Mouse (Mus musculus): ENCODE measurements around the gene Unc5c.
A peak's percentile ranks its signal among the peaks of the same experiment; 100 is the strongest.

Gene Unc5c

GRCm38 (mm10) chr3:141596881-141597280, 131.9 kb downstream of the Unc5c start:
- peak; percentile 17 to 66 for DNase-seq (ENCODE audit: inconsistent age in 2 of 2, low spot score in 1 of 2)

GRCm38 (mm10) chr3:141597974-141598373, 133.0 kb downstream of the Unc5c start:
- no peak for DNase-seq (ENCODE audit: inconsistent age in 2 of 2, low spot score in 1 of 2)

- no peak for DNase-seq (ENCODE audit: inconsistent age in 2 of 2, low spot score in 1 of 2)
Measured at GRCm38 (mm10) chr3:141598936-141599335, 133.9 kb downstream of the Unc5c start.

- no peak for DNase-seq (ENCODE audit: inconsistent age in 2 of 2, low spot score in 1 of 2)
Measured at GRCm38 (mm10) chr3:141601072-141601549, 136.1 kb downstream of the Unc5c start.

- no peak for DNase-seq (ENCODE audit: inconsistent age in 2 of 2, low spot score in 1 of 2)
Measured at GRCm38 (mm10) chr3:141616718-141617117, 151.7 kb downstream of the Unc5c start.

- DNase-seq (ENCODE audit: inconsistent age in 2 of 2, low spot score in 1 of 2): no peak
Measured at GRCm38 (mm10) chr3:141618675-141619074, 153.7 kb downstream of the Unc5c start.

- DNase-seq (ENCODE audit: inconsistent age in 2 of 2, low spot score in 1 of 2): no peak
Measured at GRCm38 (mm10) chr3:141621496-141621895, 156.5 kb downstream of the Unc5c start.

- no peak for DNase-seq (ENCODE audit: inconsistent age in 2 of 2, low spot score in 1 of 2)
Measured at GRCm38 (mm10) chr3:141626935-141627638, 162.1 kb downstream of the Unc5c start.

GRCm38 (mm10) chr3:141627639-141627977, 162.6 kb downstream of the Unc5c start:
- DNase-seq (ENCODE audit: inconsistent age in 2 of 2, low spot score in 1 of 2): no peak

- DNase-seq (ENCODE audit: inconsistent age in 2 of 2, low spot score in 1 of 2): no peak
Measured at GRCm38 (mm10) chr3:141629431-141629830, 164.4 kb downstream of the Unc5c start.

- DNase-seq (ENCODE audit: inconsistent age in 2 of 2, low spot score in 1 of 2): no peak
Measured at GRCm38 (mm10) chr3:141637900-141638299, 172.9 kb downstream of the Unc5c start.

GRCm38 (mm10) chr3:141644264-141644663, 179.2 kb downstream of the Unc5c start:
- DNase-seq (ENCODE audit: inconsistent age in 2 of 2, low spot score in 1 of 2): no peak

- no peak for DNase-seq (ENCODE audit: inconsistent age in 2 of 2, low spot score in 1 of 2)
Measured at GRCm38 (mm10) chr3:141646588-141646987, 181.6 kb downstream of the Unc5c start.

GRCm38 (mm10) chr3:141650658-141651057, 185.6 kb downstream of the Unc5c start:
- DNase-seq (ENCODE audit: inconsistent age in 2 of 2, low spot score in 1 of 2): no peak

- peak in 1 of 2 experiments; percentile 19 for DNase-seq (ENCODE audit: inconsistent age in 2 of 2, low spot score in 1 of 2)
Measured at GRCm38 (mm10) chr3:141653915-141654314, 188.9 kb downstream of the Unc5c start.

GRCm38 (mm10) chr3:141659041-141659789, 194.2 kb downstream of the Unc5c start:
- DNase-seq (ENCODE audit: inconsistent age in 2 of 2, low spot score in 1 of 2): no peak

GRCm38 (mm10) chr3:141660065-141661062, 195.3 kb downstream of the Unc5c start:
- DNase-seq (ENCODE audit: inconsistent age in 2 of 2, low spot score in 1 of 2): peak in 1 of 2 experiments; percentile 40

GRCm38 (mm10) chr3:141689113-141689512, 224.1 kb downstream of the Unc5c start:
- no peak for DNase-seq (ENCODE audit: inconsistent age in 2 of 2, low spot score in 1 of 2)

- DNase-seq (ENCODE audit: inconsistent age in 2 of 2, low spot score in 1 of 2): no peak
Measured at GRCm38 (mm10) chr3:141690676-141691075, 225.7 kb downstream of the Unc5c start.

- no peak for DNase-seq (ENCODE audit: inconsistent age in 2 of 2, low spot score in 1 of 2)
Measured at GRCm38 (mm10) chr3:141691418-141691817, 226.4 kb downstream of the Unc5c start.

GRCm38 (mm10) chr3:141691846-141692245, 226.8 kb downstream of the Unc5c start:
- no peak for DNase-seq (ENCODE audit: inconsistent age in 2 of 2, low spot score in 1 of 2)
